Mouse (Mus musculus) lung, postnatal 0 days (tissue): ENCODE measurements at regions not wholly inside any gene's neighbourhood (a gene's known extent, or its start where the extent isn't known, plus 50 kb on each side); places are given as distances from the start of the nearest gene placed in this dataset.
"Not testable (repeated sequence)": the region's sequence is repeated elsewhere in the genome, so short reads cannot be mapped to it uniquely, and the experiment has no call there.

Source experiments
- CTCF ChIP-seq: IDR thresholded peaks from 2 replicates; pipeline ENCODE4 v1.5.1; 2016; ENCODE audit warnings: antibody characterized with exemption, mild to moderate bottlenecking
- EP300 ChIP-seq: IDR thresholded peaks from 2 replicates; pipeline ENCODE4 v1.6.1; 2016; ENCODE audit warnings: antibody characterized with exemption, mild to moderate bottlenecking, control low read depth

- not testable (repeated sequence) for TF ChIP-seq CTCF, EP300
Measured at GRCm38 (mm10) chr15:8805565-8805964, 95.0 kb upstream of the Slc1a3 start.
